Mouse (Mus musculus): Measurements from ENCODE around the gene Nrd1.

Nrd1 gene

GRCm38 (mm10) chr4:108999999-109000950, at the start of gene Nrd1:
Gene Nrd1 (plus strand): TSS chr4:109000655.
- peak; percentile 97 for DNase-seq (ENCODE audit: low read depth, low spot score)

GRCm38 (mm10) chr4:108951663-108952062, 48.8 kb upstream of the Nrd1 start:
- no peak for DNase-seq (ENCODE audit: low read depth, low spot score)

- no peak for DNase-seq (ENCODE audit: low read depth, low spot score)
Measured at GRCm38 (mm10) chr4:108959696-108960095, 40.8 kb upstream of the Nrd1 start.

- no peak for DNase-seq (ENCODE audit: low read depth, low spot score)
Measured at GRCm38 (mm10) chr4:108960619-108961460, 39.6 kb upstream of the Nrd1 start.

GRCm38 (mm10) chr4:108963017-108963416, 37.4 kb upstream of the Nrd1 start:
- no peak for DNase-seq (ENCODE audit: low read depth, low spot score)

GRCm38 (mm10) chr4:108969517-108969916, 30.9 kb upstream of the Nrd1 start:
- no peak for DNase-seq (ENCODE audit: low read depth, low spot score)

- no peak for DNase-seq (ENCODE audit: low read depth, low spot score)
Measured at GRCm38 (mm10) chr4:108971054-108971453, 29.4 kb upstream of the Nrd1 start.

- DNase-seq (ENCODE audit: low read depth, low spot score), result no peak
Measured at GRCm38 (mm10) chr4:108976458-108977071, 23.9 kb upstream of the Nrd1 start.

GRCm38 (mm10) chr4:108986833-108987472, 13.5 kb upstream of the Nrd1 start:
- DNase-seq (ENCODE audit: low read depth, low spot score), result no peak

GRCm38 (mm10) chr4:108987473-108987842, 13.0 kb upstream of the Nrd1 start:
- no peak for DNase-seq (ENCODE audit: low read depth, low spot score)

- no peak for DNase-seq (ENCODE audit: low read depth, low spot score)
Measured at GRCm38 (mm10) chr4:108989430-108989829, 11.0 kb upstream of the Nrd1 start.

GRCm38 (mm10) chr4:108990032-108990431, 10.4 kb upstream of the Nrd1 start:
- no peak for DNase-seq (ENCODE audit: low read depth, low spot score)

GRCm38 (mm10) chr4:108990571-108990970, 9.9 kb upstream of the Nrd1 start:
- DNase-seq (ENCODE audit: low read depth, low spot score), result no peak

- DNase-seq (ENCODE audit: low read depth, low spot score), result no peak
Measured at GRCm38 (mm10) chr4:108991811-108992210, 8.6 kb upstream of the Nrd1 start.

GRCm38 (mm10) chr4:108992978-108993377, 7.5 kb upstream of the Nrd1 start:
- DNase-seq (ENCODE audit: low read depth, low spot score), result no peak

- no peak for DNase-seq (ENCODE audit: low read depth, low spot score)
Measured at GRCm38 (mm10) chr4:109000961-109001360, 506 bp downstream of the Nrd1 start.

GRCm38 (mm10) chr4:109008046-109008445, 7.6 kb downstream of the Nrd1 start:
- DNase-seq (ENCODE audit: low read depth, low spot score), result no peak

- no peak for DNase-seq (ENCODE audit: low read depth, low spot score)
Measured at GRCm38 (mm10) chr4:109014091-109014490, 13.6 kb downstream of the Nrd1 start.

- no peak for DNase-seq (ENCODE audit: low read depth, low spot score)
Measured at GRCm38 (mm10) chr4:109017441-109017840, 17.0 kb downstream of the Nrd1 start.

GRCm38 (mm10) chr4:109019301-109019700, 18.8 kb downstream of the Nrd1 start:
- DNase-seq (ENCODE audit: low read depth, low spot score), result no peak

GRCm38 (mm10) chr4:109021976-109022375, 21.5 kb downstream of the Nrd1 start:
- DNase-seq (ENCODE audit: low read depth, low spot score), result no peak

Measured in WW6 (cell line).